Mouse (Mus musculus) forebrain, embryonic 13.5 days (tissue): Measurements from ENCODE around the gene Vmn1r228. TPM values are rescaled to one million over a fixed set of nuclear protein-coding genes. Genes with fewer than 3 reads are reported as not detected.

ENCODE experiments used
- ATAC-seq: fragments of 200-750 bp; cut with Nextera tagmentation; 2 replicates; pipeline ENCODE4 v1.8.0; 2017
- H3K27ac ChIP-seq: fragments of 300-500 bp; sonication (generic); 2 replicates; pipeline ENCODE4 v1.5.1; 2015; ENCODE audit warnings: inconsistent platforms, mild to moderate bottlenecking, moderate library complexity
- H3K27me3 ChIP-seq: fragments of 300-500 bp; sonication (generic); 2 replicates; pipeline ENCODE4 v1.6.1; 2015; ENCODE audit warnings: mild to moderate bottlenecking, inconsistent platforms
- H3K36me3 ChIP-seq: fragments of 300-500 bp; sonication (generic); 2 replicates; pipeline ENCODE4 v1.6.1; 2015; ENCODE audit warnings: mild to moderate bottlenecking, inconsistent platforms; ENCODE audit not compliant: poor library complexity, severe bottlenecking
- H3K4me1 ChIP-seq: fragments of 300-500 bp; sonication (generic); 2 replicates; pipeline ENCODE4 v1.6.1; 2015; ENCODE audit warnings: inconsistent platforms
- H3K4me2 ChIP-seq: fragments of 300-500 bp; sonication (generic); 2 replicates; pipeline ENCODE4 v1.6.1; 2015; ENCODE audit warnings: inconsistent platforms, mild to moderate bottlenecking, moderate library complexity
- H3K4me3 ChIP-seq: fragments of 300-500 bp; sonication (generic); 2 replicates; pipeline ENCODE4 v1.5.1; 2015; ENCODE audit warnings: mild to moderate bottlenecking, inconsistent platforms
- H3K9ac ChIP-seq: fragments of 300-500 bp; sonication (generic); 2 replicates; pipeline ENCODE4 v1.6.1; 2015; ENCODE audit warnings: mild to moderate bottlenecking, inconsistent platforms
- H3K9me3 ChIP-seq: fragments of 300-500 bp; sonication (generic); replicated peaks from 2 replicates; pipeline ENCODE4 v1.6.1; 2016; ENCODE audit warnings: inconsistent platforms
- WGBS: fragments of 180-500 bp; shearing (Covaris S2); methylation state at CpG from one replicate; pipeline ENCODE4 v1.1.7; 2015; 5-methylcytosine and 5-hydroxymethylcytosine counted together
- polyA plus RNA-seq: library from polyadenylated mRNA; unstranded; fragments of >200 nt; fragmentation: Nextera tagmentation; extraction: Ambion mirVana; gene quantifications from 2 replicates; pipeline ENCODE4 v1.2.1, GENCODE M21; 2015

The Vmn1r228 gene
- not detected in 2 replicates for polyA plus RNA-seq

- H3K27me3 ChIP-seq: no peaks in the 10 kb centered on the region
- no peaks in the 10 kb centered on the region for H3K36me3 ChIP-seq
- ATAC-seq: no peak
- no peak within 1 kb of the TSS for H3K27ac ChIP-seq
- H3K4me2 ChIP-seq: no peak within 1 kb of the TSS
- no peaks in the 10 kb centered on the region for H3K4me1 ChIP-seq
- no peak within 1 kb of the TSS for H3K9ac ChIP-seq
- peaks cover 17% of the 10 kb centered on the region for H3K9me3 ChIP-seq
- no peak within 1 kb of the TSS for H3K4me3 ChIP-seq
Observed at GRCm38 (mm10) chr17:20786057-20786456, at the start of gene Vmn1r228. TSS of gene Vmn1r228 (minus strand) at chr17:20786157.

- Histone ChIP-seq H3K4me2 (no peak within 1 kb of the TSS), H3K4me1 (no peaks in the 10 kb centered on the region), H3K36me3 (no peaks in the 10 kb centered on the region), H3K27me3 (no peaks in the 10 kb centered on the region), H3K27ac (no peak within 1 kb of the TSS), H3K9me3 (peaks cover 26% of the 10 kb centered on the region), H3K4me3 (no peak within 1 kb of the TSS), H3K9ac (no peak within 1 kb of the TSS)
- 63% methylated on average over 1 of the region's 1 CpGs for WGBS
- ATAC-seq: no peak
Observed at GRCm38 (mm10) chr17:20811255-20811654, 25.3 kb upstream of the Vmn1r228 start, which contains the start of gene Vmn1r229. TSS of gene Vmn1r229 (plus strand) at chr17:20811555.

GRCm38 (mm10) chr17:20729543-20729942, 56.4 kb downstream of the Vmn1r228 start, which contains the start of gene Vmn1r227:
TSS of gene Vmn1r227 (plus strand) at chr17:20729843.
- ATAC-seq: no peak
- Histone ChIP-seq H3K9me3 (peaks cover 8% of the 10 kb centered on the region), H3K9ac (no peak within 1 kb of the TSS), H3K4me1 (no peaks in the 10 kb centered on the region), H3K4me2 (no peak within 1 kb of the TSS), H3K27me3 (no peaks in the 10 kb centered on the region), H3K4me3 (no peak within 1 kb of the TSS), H3K27ac (no peak within 1 kb of the TSS), H3K36me3 (no peaks in the 10 kb centered on the region)
- WGBS: 40% methylated on average over 1 of the region's 1 CpGs

Other genes with a start within 250 kb of the Vmn1r228 start
- not detected in 2 replicates for gene Vmn2r109, start 221.4 kb downstream of the Vmn1r228 start, polyA plus RNA-seq
- 0.03 TPM in 2 replicates for gene Vmn2r110, start 189.7 kb downstream of the Vmn1r228 start, polyA plus RNA-seq
- not detected in 2 replicates for gene Fpr-rs3, start 161.3 kb downstream of the Vmn1r228 start, polyA plus RNA-seq
- gene Vmn1r226, start 103.3 kb downstream of the Vmn1r228 start, polyA plus RNA-seq: not detected in 2 replicates
- not detected in 2 replicates for gene Vmn1r227, start 56.3 kb downstream of the Vmn1r228 start, polyA plus RNA-seq
- not detected in 2 replicates for gene Vmn1r229, start 25.4 kb upstream of the Vmn1r228 start, polyA plus RNA-seq
- gene Vmn1r230, start 54.3 kb upstream of the Vmn1r228 start, polyA plus RNA-seq: not detected in 2 replicates
- gene Vmn1r231, start 118.9 kb upstream of the Vmn1r228 start, polyA plus RNA-seq: not detected in 2 replicates
- gene Vmn1r232, start 133.6 kb upstream of the Vmn1r228 start, polyA plus RNA-seq: not detected in 2 replicates
- 517 and 579 TPM in 2 replicates for gene Ppp2r1a, start 159.2 kb upstream of the Vmn1r228 start, polyA plus RNA-seq
- gene Vmn1r233, start 210.3 kb upstream of the Vmn1r228 start, polyA plus RNA-seq: not detected in 2 replicates
- 19.0 and 21.6 TPM in 2 replicates for gene Zfp160, start 222.7 kb upstream of the Vmn1r228 start, polyA plus RNA-seq